Comparison of ENCODE assay signal across 8 mouse cellular contexts in the genomic region with DNA sequence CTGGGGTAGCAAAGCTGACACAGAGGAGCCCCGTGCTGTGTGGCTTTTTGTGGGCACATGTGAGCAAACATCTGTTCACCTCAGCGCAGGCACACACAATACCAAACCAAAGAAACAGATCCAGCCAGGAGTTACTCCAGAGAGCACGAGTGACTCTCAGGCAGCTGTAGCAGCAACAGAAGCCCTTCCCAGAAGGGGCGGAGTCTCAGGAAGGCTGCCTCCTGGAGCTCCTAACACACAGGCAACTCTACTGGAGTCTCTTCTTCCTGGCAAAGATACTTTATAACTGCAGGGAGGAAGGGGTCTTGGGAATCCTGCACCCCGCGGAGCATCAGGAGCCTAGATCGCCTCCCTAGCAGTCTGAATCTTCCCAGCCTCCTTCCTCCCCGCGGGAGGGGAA. TPM values are rescaled to one million over a fixed set of nuclear protein-coding genes. Genes with fewer than 3 reads are reported as not detected.
DNase-seq lines count a peak whose midpoint lies in the region; ATAC-seq and TF ChIP-seq lines count a peak whose summit lies in the region.

No protein-coding gene starts in this region.

- TF ChIP-seq CTCF in liver, embryonic 14.5 days (IDR thresholded peaks at IDR 0.05; ENCODE audit: low read depth) = no peak

- H3K27ac ChIP-seq in embryonic facial prominence, embryonic 11.5 days (replicated peaks; ENCODE audit: low read depth, low read length) = no peak overlapping the region
- H3K27ac ChIP-seq in intestine, embryonic 16.5 days (ENCODE audit: low read length) = no peak overlapping the region
- no peak overlapping the region for H3K27ac ChIP-seq in liver, embryonic 14.5 days

- no peaks in the 10 kb centered on the region; the same call in 1 of the 2 replicates for H3K4me1 ChIP-seq in embryonic facial prominence, embryonic 11.5 days (ENCODE audit: control insufficient read depth, insufficient read depth, low read length)
- peaks cover 13% of the 10 kb centered on the region for H3K4me1 ChIP-seq in intestine, embryonic 16.5 days (ENCODE audit: control insufficient read depth, insufficient read depth, low read length)
- H3K4me1 ChIP-seq in liver, embryonic 14.5 days (replicated peaks; ENCODE audit: control insufficient read depth in 2 of 2, insufficient read depth in 2 of 2, low read length in 1 of 2) = peaks cover 32 to 36% of the 10 kb centered on the region in 2 experiments

- H3K4me2 ChIP-seq in embryonic facial prominence, embryonic 11.5 days (ENCODE audit: low read depth, low read length) = peak overlapping the region; percentile 48
- H3K4me2 ChIP-seq in intestine, embryonic 16.5 days (ENCODE audit: low read depth, low read length) = peak overlapping the region; percentile 70
- H3K4me2 ChIP-seq in liver, embryonic 14.5 days (ENCODE audit: low read depth) = peak overlapping the region; percentile 89

- no peak for TF ChIP-seq EP300 in liver, embryonic 14.5 days (IDR thresholded peaks at IDR 0.05; ENCODE audit: low read depth)

- peak overlapping the region; percentile 23; the same call in 1 of the 2 replicates for H3K4me3 ChIP-seq in embryonic facial prominence, embryonic 11.5 days (ENCODE audit: low read depth, low read length)
- H3K4me3 ChIP-seq in intestine, embryonic 16.5 days (ENCODE audit: low read length) = peak overlapping the region; percentile 39
- peak overlapping the region; percentile 57 to 61 for H3K4me3 ChIP-seq in liver, embryonic 14.5 days (ENCODE audit: insufficient read depth in 1 of 2, low read depth in 2 of 2, low read length in 2 of 2)

- WGBS in embryonic facial prominence, embryonic 11.5 days = 2% methylated on average over 9 of the region's 9 CpGs
- WGBS in intestine, embryonic 16.5 days = 3% methylated on average over 9 of the region's 9 CpGs
- WGBS in liver, embryonic 14.5 days (ENCODE audit: insufficient replicate concordance) = 2% methylated on average over 9 of the region's 9 CpGs

- peak overlapping the region; percentile 53 for H3K9ac ChIP-seq in embryonic facial prominence, embryonic 11.5 days (replicated peaks; ENCODE audit: low read length)
- peak overlapping the region; percentile 68 for H3K9ac ChIP-seq in intestine, embryonic 16.5 days (ENCODE audit: low read depth, low read length)
- H3K9ac ChIP-seq in liver, embryonic 14.5 days (replicated peaks) = peak overlapping the region; percentile 73

- H3K27me3 ChIP-seq in embryonic facial prominence, embryonic 11.5 days (ENCODE audit: control insufficient read depth, insufficient read depth, low read length) = no peaks in the 10 kb centered on the region
- no peaks in the 10 kb centered on the region for H3K27me3 ChIP-seq in intestine, embryonic 16.5 days (replicated peaks; ENCODE audit: control insufficient read depth, insufficient read depth, low read length)
- H3K27me3 ChIP-seq in liver, embryonic 14.5 days (ENCODE audit: control insufficient read depth, insufficient read depth, low read length) = no peaks in the 10 kb centered on the region

- DNase-seq in adrenal gland, adult (ENCODE audit: inconsistent age in 2 of 2, low spot score in 1 of 2) = peak; percentile 77 to 89
- DNase-seq in adrenal gland, postnatal 4 days (ENCODE audit: low spot score in 2 of 2) = no peak
- DNase-seq in embryonic facial prominence, embryonic 11.5 days (ENCODE audit: low spot score) = peak; percentile 76
- peak; percentile 80 to 81 for DNase-seq in heart, adult 18-20 months
- peak; percentile 51 to 67 (median 59) for DNase-seq in liver, embryonic 14.5 days (ENCODE audit: low read depth in 3 of 3, low spot score in 3 of 3)
- DNase-seq in naive thymus-derived CD4-positive, alpha-beta T cell, adult 2 months (ENCODE audit: low read depth) = peak; percentile 57
- peak; percentile 63 for DNase-seq in thymus, postnatal 4 days

- no peaks in the 10 kb centered on the region for H3K9me3 ChIP-seq in embryonic facial prominence, embryonic 11.5 days (replicated peaks; ENCODE audit: control insufficient read depth, low read length)
- no peaks in the 10 kb centered on the region for H3K9me3 ChIP-seq in intestine, embryonic 16.5 days (ENCODE audit: control insufficient read depth, low read length)
- H3K9me3 ChIP-seq in liver, embryonic 14.5 days (ENCODE audit: control insufficient read depth, low read length) = no peaks in the 10 kb centered on the region

- ATAC-seq in embryonic facial prominence, embryonic 11.5 days (replicated peaks; ENCODE audit: insufficient number of reproducible peaks, low FRiP score, low TSS enrichment, low read depth) = 0 out of 2 replicates have a peak, but pooled peaks have one; percentile 44
- ATAC-seq in intestine, embryonic 16.5 days = peak; percentile 82
- ATAC-seq in liver, embryonic 14.5 days (ENCODE audit: insufficient read depth) = peak; percentile 60

- H3K36me3 ChIP-seq in embryonic facial prominence, embryonic 11.5 days (replicated peaks; ENCODE audit: control insufficient read depth, insufficient read depth, low read depth, low read length) = no peaks in the 10 kb centered on the region
- H3K36me3 ChIP-seq in intestine, embryonic 16.5 days (ENCODE audit: control insufficient read depth, insufficient read depth, low read length) = no peaks in the 10 kb centered on the region
- H3K36me3 ChIP-seq in liver, embryonic 14.5 days (replicated peaks; ENCODE audit: control insufficient read depth, insufficient read depth, low read depth) = no peaks in the 10 kb centered on the region

RNA-seq across cellular contexts. Expression of gene Cd82, which starts 7.2 kb away (rescaled TPM):
- 10 to 100 TPM; 68.7 to 73.7 TPM for total RNA-seq in adrenal gland, postnatal 4 days (2021)
- polyA plus RNA-seq in embryonic facial prominence, embryonic 11.5 days (2014; fragmentation: Nextera tagmentation; extraction: Ambion mirVana) = 6.8 and 7.5 TPM in 2 replicates
- total RNA-seq in heart, adult 18-20 months (2021) = 10 to 100 TPM; 13.8 to 23.8 TPM
- 171 and 180 TPM in 2 replicates for polyA plus RNA-seq in intestine, embryonic 16.5 days (2015; fragmentation: Nextera tagmentation; extraction: Ambion mirVana)
- polyA plus RNA-seq in liver, embryonic 14.5 days (2012; rRNA removed) = 61.6 and 72.2 TPM in 2 replicates
- 58.6 and 63.1 TPM in 2 replicates for polyA plus RNA-seq in liver, embryonic 14.5 days (2014; fragmentation: Nextera tagmentation; extraction: Ambion mirVana)

Comparison
In these comparisons a context has a peak if more than half of its experiments do, and no peak if none do; other contexts are left out.
1. DNase-seq: peak in adrenal gland, adult (2 of 2), embryonic facial prominence, embryonic 11.5 days (single experiment), heart, adult 18-20 months (2 of 2), liver, embryonic 14.5 days (3 of 3), naive thymus-derived CD4-positive, alpha-beta T cell, adult 2 months (single experiment) and thymus, postnatal 4 days (single experiment); none in adrenal gland, postnatal 4 days (0 of 2).
2. Peak in every context shown above with its lines, with median percentiles within 50 percentile points of each other: ATAC-seq, H3K4me2 ChIP-seq, H3K4me3 ChIP-seq and H3K9ac ChIP-seq.